Mouse (Mus musculus) heart, embryonic 15.5 days (tissue): ENCODE results near the gene Nfia. TPM values are rescaled to one million over a fixed set of nuclear protein-coding genes. Genes with fewer than 3 reads are reported as not detected.
A peak's percentile ranks its signal among the peaks of the same experiment; 100 is the strongest.

Experiments
- ATAC-seq: fragments of 200-750 bp; cut with Nextera tagmentation; replicated peaks from 2 replicates; pipeline ENCODE4 v1.8.0; 2017; ENCODE audit warnings: low read depth, moderate TSS enrichment; ENCODE audit not compliant: insufficient number of reproducible peaks, insufficient read depth, low FRiP score
- H3K27ac ChIP-seq: fragments of 300-500 bp; sonication (generic); 2 replicates; pipeline ENCODE4 v1.5.1; 2015; ENCODE audit warnings: mild to moderate bottlenecking, inconsistent platforms
- H3K27me3 ChIP-seq: fragments of 300-500 bp; sonication (generic); 2 replicates; pipeline ENCODE4 v1.6.1; 2015; ENCODE audit warnings: inconsistent platforms
- H3K36me3 ChIP-seq: fragments of 300-500 bp; sonication (generic); 2 replicates; pipeline ENCODE4 v1.6.1; 2015; ENCODE audit warnings: mild to moderate bottlenecking, inconsistent platforms
- H3K4me1 ChIP-seq: fragments of 300-500 bp; sonication (generic); replicated peaks from 2 replicates; pipeline ENCODE4 v1.6.1; 2015; ENCODE audit warnings: inconsistent platforms
- H3K4me2 ChIP-seq: fragments of 300-500 bp; sonication (generic); 2 replicates; pipeline ENCODE4 v1.6.1; 2015; ENCODE audit warnings: inconsistent platforms, mild to moderate bottlenecking, moderate library complexity
- H3K4me3 ChIP-seq: fragments of 300-500 bp; sonication (generic); 2 replicates; pipeline ENCODE4 v1.5.1; 2015; ENCODE audit warnings: mild to moderate bottlenecking, inconsistent platforms
- H3K9ac ChIP-seq: fragments of 300-500 bp; sonication (generic); 2 replicates; pipeline ENCODE4 v1.6.1; 2015; ENCODE audit warnings: mild to moderate bottlenecking, inconsistent platforms
- H3K9me3 ChIP-seq: fragments of 300-500 bp; sonication (generic); replicated peaks from 2 replicates; pipeline ENCODE4 v1.6.1; 2016; ENCODE audit warnings: inconsistent platforms
- WGBS: fragments of 180-500 bp; shearing (Covaris S2); methylation state at CpG from one replicate; pipeline ENCODE4 v1.1.7; 2015; ENCODE audit warnings: mixed read lengths; 5-methylcytosine and 5-hydroxymethylcytosine counted together
- polyA plus RNA-seq: library from polyadenylated mRNA; unstranded; fragments of >200 nt; fragmentation: Nextera tagmentation; extraction: Ambion mirVana; gene quantifications from 2 replicates; pipeline ENCODE4 v1.2.1, GENCODE M21; 2015

Gene Nfia
- polyA plus RNA-seq, 1 experiment from 2014 or later = 47.9 TPM

- Histone ChIP-seq H3K27me3 (no peaks in the 10 kb centered on the region), H3K4me1 (0 out of 2 replicates have a peak, but pooled peaks cover 4% of the 10 kb centered on the region), H3K4me3 (no peak overlapping the region), H3K9ac (no peak overlapping the region), H3K36me3 (no peaks in the 10 kb centered on the region), H3K4me2 (no peak overlapping the region), H3K9me3 (no peaks in the 10 kb centered on the region), H3K27ac (no peak overlapping the region)
- WGBS = 73% methylated on average over 11 of the region's 11 CpGs
- no peak for ATAC-seq
Measured at GRCm38 (mm10) chr4:98126003-98126677, 353.6 kb downstream of the Nfia start.

GRCm38 (mm10) chr4:98130798-98131197 is 358.3 kb downstream of the Nfia start:
- ATAC-seq = no peak
- Histone ChIP-seq H3K9me3 (no peaks in the 10 kb centered on the region), H3K9ac (no peak overlapping the region), H3K27me3 (no peaks in the 10 kb centered on the region), H3K4me3 (no peak overlapping the region), H3K36me3 (no peaks in the 10 kb centered on the region), H3K27ac (no peak overlapping the region), H3K4me2 (no peak overlapping the region), H3K4me1 (0 out of 2 replicates have a peak, but pooled peaks cover 4% of the 10 kb centered on the region)
- 41% methylated on average over 2 of the region's 2 CpGs for WGBS

DNA sequence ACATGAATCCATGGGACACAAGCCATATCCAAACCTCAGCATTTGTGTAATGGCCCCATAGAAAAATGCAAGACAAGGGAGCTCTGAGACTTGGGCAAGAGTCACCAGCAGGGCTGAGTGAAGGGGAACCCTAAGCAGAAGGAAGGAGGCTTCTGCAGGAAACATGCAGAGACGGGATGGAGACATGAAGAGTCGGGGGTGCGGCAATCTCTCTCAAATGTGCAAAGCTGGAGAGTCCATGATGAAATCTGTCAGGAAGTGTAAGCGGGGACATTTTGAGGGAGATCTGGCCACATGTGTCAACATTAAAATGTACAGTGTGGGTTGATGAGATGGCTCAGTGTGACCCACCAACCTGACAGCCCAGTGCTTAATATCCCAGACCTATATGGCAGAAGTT is 361.5 kb downstream of the Nfia start:
- Histone ChIP-seq H3K4me1 (0 out of 2 replicates have a peak, but pooled peaks cover 4% of the 10 kb centered on the region), H3K4me3 (no peak overlapping the region), H3K36me3 (no peaks in the 10 kb centered on the region), H3K9ac (no peak overlapping the region), H3K4me2 (no peak overlapping the region), H3K9me3 (no peaks in the 10 kb centered on the region), H3K27me3 (no peaks in the 10 kb centered on the region), H3K27ac (no peak overlapping the region)
- 91% methylated on average over 4 of the region's 4 CpGs for WGBS
- no peak for ATAC-seq

- Histone ChIP-seq H3K36me3 (no peaks in the 10 kb centered on the region), H3K9ac (no peak overlapping the region), H3K27me3 (no peaks in the 10 kb centered on the region), H3K4me2 (no peak overlapping the region), H3K4me1 (no peaks in the 10 kb centered on the region), H3K9me3 (no peaks in the 10 kb centered on the region), H3K4me3 (no peak overlapping the region), H3K27ac (no peak overlapping the region)
- 92% methylated on average over 2 of the region's 2 CpGs for WGBS
- no peak for ATAC-seq
Measured at GRCm38 (mm10) chr4:98136072-98136471, 363.5 kb downstream of the Nfia start.

DNA sequence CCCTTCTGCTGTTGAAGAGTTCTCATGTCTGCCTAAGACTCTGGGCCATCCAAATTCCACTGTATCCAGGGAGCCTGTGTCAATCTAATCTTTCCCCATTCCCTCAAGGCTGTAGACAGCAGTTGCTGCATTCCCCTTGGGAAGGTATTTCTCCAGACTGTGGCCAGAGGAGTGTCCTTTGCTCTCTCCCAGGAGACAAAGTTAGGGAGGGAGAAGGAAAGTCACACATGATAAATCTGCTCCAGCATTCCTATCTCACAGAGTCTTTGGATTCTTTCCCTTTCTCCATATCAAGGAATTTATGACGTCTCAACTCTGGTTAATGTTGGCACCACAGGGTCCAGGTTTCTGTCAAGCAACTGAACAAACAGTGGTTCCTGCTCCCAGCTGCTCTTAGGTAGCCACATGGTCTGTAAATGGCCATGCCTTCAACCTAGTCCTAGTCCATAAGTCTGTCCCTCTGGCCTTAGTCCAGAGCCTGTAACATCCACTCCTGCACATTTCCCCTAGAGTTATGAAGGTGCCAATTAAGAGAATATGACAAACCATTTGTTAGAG is 370.4 kb downstream of the Nfia start:
- WGBS = 8% methylated on average over 1 of the region's 1 CpGs
- peak; percentile 70 for ATAC-seq
- Histone ChIP-seq H3K27ac (peak overlapping the region; percentile 69), H3K4me3 (no peak overlapping the region), H3K9me3 (no peaks in the 10 kb centered on the region), H3K9ac (no peak overlapping the region), H3K27me3 (no peaks in the 10 kb centered on the region), H3K4me2 (no peak overlapping the region), H3K4me1 (peaks cover 11% of the 10 kb centered on the region), H3K36me3 (no peaks in the 10 kb centered on the region)

- Histone ChIP-seq H3K27me3 (no peaks in the 10 kb centered on the region), H3K4me3 (no peak overlapping the region), H3K4me1 (no peaks in the 10 kb centered on the region), H3K9me3 (no peaks in the 10 kb centered on the region), H3K4me2 (no peak overlapping the region), H3K9ac (no peak overlapping the region), H3K27ac (no peak overlapping the region), H3K36me3 (no peaks in the 10 kb centered on the region)
- WGBS = 85% methylated on average over 5 of the region's 5 CpGs
- ATAC-seq = no peak
Measured at GRCm38 (mm10) chr4:98150576-98150975, 378.0 kb downstream of the Nfia start.

GRCm38 (mm10) chr4:98157921-98158320 is 385.4 kb downstream of the Nfia start:
- ATAC-seq = no peak
- H3K4me3 ChIP-seq = no peak overlapping the region
- no peak overlapping the region for H3K9ac ChIP-seq
- no peak overlapping the region for H3K27ac ChIP-seq
- WGBS = 67% methylated on average over 3 of the region's 3 CpGs
- H3K27me3 ChIP-seq = no peaks in the 10 kb centered on the region
- no peaks in the 10 kb centered on the region for H3K9me3 ChIP-seq
- 0 out of 2 replicates have a peak, but pooled peaks cover 2% of the 10 kb centered on the region for H3K4me1 ChIP-seq
- no peaks in the 10 kb centered on the region for H3K36me3 ChIP-seq
- no peak overlapping the region for H3K4me2 ChIP-seq

DNA sequence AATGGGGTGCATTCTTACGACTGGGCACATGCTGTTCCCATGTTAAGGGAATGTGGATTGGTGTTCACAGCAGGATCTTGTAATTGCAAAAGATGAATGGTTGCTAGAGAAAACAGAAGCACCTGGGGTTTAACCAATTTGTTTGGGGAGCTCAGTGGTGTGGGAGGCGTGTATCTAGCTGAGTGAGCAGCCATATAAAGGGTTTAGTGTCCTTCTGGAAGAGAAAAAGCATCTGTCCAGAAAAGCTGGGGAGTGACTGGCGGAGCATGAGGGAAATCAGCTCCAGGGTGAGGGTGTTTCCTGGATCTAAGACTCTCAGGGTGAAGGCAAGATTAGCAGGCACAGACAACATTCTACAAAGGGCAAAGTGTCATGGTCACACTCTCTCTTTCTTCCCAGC is 393.8 kb downstream of the Nfia start:
- Histone ChIP-seq H3K9ac (no peak overlapping the region), H3K4me1 (no peaks in the 10 kb centered on the region), H3K36me3 (no peaks in the 10 kb centered on the region), H3K27me3 (no peaks in the 10 kb centered on the region), H3K4me3 (no peak overlapping the region), H3K27ac (no peak overlapping the region), H3K4me2 (no peak overlapping the region), H3K9me3 (no peaks in the 10 kb centered on the region)
- no peak for ATAC-seq
- WGBS = 71% methylated on average over 3 of the region's 3 CpGs

Other genes with a start within 250 kb of the Nfia start
- gene E130114P18Rik, start 5.3 kb downstream of the Nfia start, polyA plus RNA-seq = 0.25 and 0.30 TPM in 2 replicates